ENCODE assay signal across 16 mouse cellular contexts in the genomic region with DNA sequence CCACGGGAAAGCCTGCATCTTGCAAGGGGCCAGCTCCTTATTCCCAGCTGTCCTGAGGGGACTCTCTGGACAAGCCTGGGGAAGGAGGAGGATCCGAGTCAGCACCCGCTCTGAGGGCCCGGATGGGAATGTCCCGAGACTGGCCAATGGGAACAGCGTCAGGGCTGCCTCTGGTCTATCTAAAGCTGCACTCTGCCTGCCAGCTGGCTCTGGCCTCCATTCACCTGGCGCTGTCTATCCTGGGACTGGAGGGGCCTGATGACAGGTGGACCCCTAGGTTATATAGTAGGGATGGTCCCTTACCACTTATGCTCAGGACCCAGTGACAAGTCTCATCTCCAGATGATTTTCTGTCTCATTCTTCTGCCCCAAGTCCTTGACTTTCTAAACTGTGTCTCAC. TPM values are rescaled to one million over a fixed set of nuclear protein-coding genes. Genes with fewer than 3 reads are reported as not detected.
DNase-seq lines count a peak whose midpoint lies in the region; ATAC-seq lines count a peak whose summit lies in the region.
"Had no signal": no experiment of that assay in that cellular context is flagged by ENCODE, and none has a peak within 500 bp of the region (broad histone marks: within the 10 kb centered on the region; RNA-seq: fewer than 3 reads in every experiment).

No protein-coding gene starts in this region.

- DNase-seq in embryonic facial prominence, embryonic 11.5 days (ENCODE audit: low spot score) = no peak
- DNase-seq in embryonic facial prominence, embryonic 10.5 days (ENCODE audit: low spot score) = no peak
- no peak for DNase-seq in hindbrain, embryonic 14.5 days (ENCODE audit: low spot score)
- no peak for DNase-seq in hindbrain, embryonic 11.5 days (ENCODE audit: low spot score)
- DNase-seq in neural tube, embryonic 11.5 days (ENCODE audit: low spot score) = peak; percentile 9
- DNase-seq in neural tube, embryonic 10.5 days (ENCODE audit: extremely low spot score, low spot score) = no peak
- DNase-seq in adrenal gland, postnatal 14 days = no peak

- H3K9ac ChIP-seq in embryonic facial prominence, embryonic 11.5 days (replicated peaks; ENCODE audit: low read length) = no peak overlapping the region
- H3K9ac ChIP-seq in hindbrain, embryonic 14.5 days = no peak overlapping the region
- no peak overlapping the region for H3K9ac ChIP-seq in hindbrain, embryonic 11.5 days (ENCODE audit: low read depth, low read length)
- H3K9ac ChIP-seq in neural tube, embryonic 11.5 days (ENCODE audit: low read length) = no peak overlapping the region
- no peak overlapping the region for H3K9ac ChIP-seq in limb, embryonic 15.5 days
- H3K9ac ChIP-seq: heart, embryonic 13.5 days; intestine, embryonic 15.5 days; liver, embryonic 13.5 days; lung, embryonic 14.5 days; stomach, embryonic 15.5 days had no signal

- H3K27me3 ChIP-seq in embryonic facial prominence, embryonic 11.5 days (ENCODE audit: control insufficient read depth, insufficient read depth, low read length) = no peaks in the 10 kb centered on the region
- H3K27me3 ChIP-seq in embryonic facial prominence, embryonic 10.5 days (replicated peaks; ENCODE audit: low read depth, poor library complexity, severe bottlenecking) = peaks cover 15% of the 10 kb centered on the region
- H3K27me3 ChIP-seq in hindbrain, embryonic 14.5 days (ENCODE audit: control insufficient read depth, insufficient read depth, low read length) = no peaks in the 10 kb centered on the region
- no peaks in the 10 kb centered on the region for H3K27me3 ChIP-seq in hindbrain, embryonic 11.5 days (ENCODE audit: control insufficient read depth, insufficient read depth, low read length)
- H3K27me3 ChIP-seq in neural tube, embryonic 11.5 days (ENCODE audit: control insufficient read depth, insufficient read depth, low read length) = 0 out of 2 replicates have a peak, but pooled peaks cover 2% of the 10 kb centered on the region
- no peaks in the 10 kb centered on the region for H3K27me3 ChIP-seq in limb, embryonic 15.5 days
- H3K27me3 ChIP-seq: intestine, embryonic 15.5 days; stomach, embryonic 15.5 days had no signal

- ATAC-seq in embryonic facial prominence, embryonic 11.5 days (replicated peaks; ENCODE audit: insufficient number of reproducible peaks, low FRiP score, low TSS enrichment, low read depth) = 0 out of 2 replicates have a peak, but pooled peaks have one; percentile 35
- 0 out of 2 replicates have a peak, but pooled peaks have one; percentile 10 for ATAC-seq in hindbrain, embryonic 14.5 days (ENCODE audit: low FRiP score)
- ATAC-seq in hindbrain, embryonic 11.5 days (ENCODE audit: low FRiP score) = no peak
- ATAC-seq in neural tube, embryonic 11.5 days (ENCODE audit: insufficient read depth, low FRiP score, low TSS enrichment) = no peak
- no peak for ATAC-seq in limb, embryonic 15.5 days (ENCODE audit: insufficient number of reproducible peaks, low FRiP score, low TSS enrichment, low read depth)

- no peaks in the 10 kb centered on the region for H3K36me3 ChIP-seq in embryonic facial prominence, embryonic 11.5 days (replicated peaks; ENCODE audit: control insufficient read depth, insufficient read depth, low read depth, low read length)
- H3K36me3 ChIP-seq in embryonic facial prominence, embryonic 10.5 days (replicated peaks) = no peaks in the 10 kb centered on the region
- no peaks in the 10 kb centered on the region for H3K36me3 ChIP-seq in hindbrain, embryonic 14.5 days (replicated peaks; ENCODE audit: control insufficient read depth, insufficient read depth)
- no peaks in the 10 kb centered on the region for H3K36me3 ChIP-seq in hindbrain, embryonic 11.5 days (ENCODE audit: control insufficient read depth, insufficient read depth, low read length)
- H3K36me3 ChIP-seq in neural tube, embryonic 11.5 days (ENCODE audit: control insufficient read depth, insufficient read depth, low read length) = no peaks in the 10 kb centered on the region
- no peaks in the 10 kb centered on the region for H3K36me3 ChIP-seq in limb, embryonic 15.5 days
- H3K36me3 ChIP-seq: heart, embryonic 13.5 days; intestine, embryonic 15.5 days; liver, embryonic 13.5 days; stomach, embryonic 15.5 days had no signal

- WGBS in embryonic facial prominence, embryonic 11.5 days = 70% methylated on average over 7 of the region's 7 CpGs
- 55% methylated on average over 7 of the region's 7 CpGs for WGBS in embryonic facial prominence, embryonic 10.5 days
- WGBS in hindbrain, embryonic 14.5 days = 72% methylated on average over 7 of the region's 7 CpGs
- WGBS in hindbrain, embryonic 11.5 days = 76% methylated on average over 7 of the region's 7 CpGs
- 72% methylated on average over 7 of the region's 7 CpGs for WGBS in neural tube, embryonic 11.5 days
- WGBS in limb, embryonic 15.5 days = 60% methylated on average over 7 of the region's 7 CpGs

- no peak overlapping the region for H3K27ac ChIP-seq in embryonic facial prominence, embryonic 11.5 days (replicated peaks; ENCODE audit: low read depth, low read length)
- no peak overlapping the region for H3K27ac ChIP-seq in embryonic facial prominence, embryonic 10.5 days (replicated peaks)
- H3K27ac ChIP-seq in hindbrain, embryonic 14.5 days = no peak overlapping the region
- no peak overlapping the region for H3K27ac ChIP-seq in hindbrain, embryonic 11.5 days (ENCODE audit: low read depth, low read length)
- H3K27ac ChIP-seq in neural tube, embryonic 11.5 days (ENCODE audit: low read depth, low read length) = no peak overlapping the region
- peak overlapping the region; percentile 82 for H3K27ac ChIP-seq in limb, embryonic 15.5 days
- H3K27ac ChIP-seq: gastrocnemius, adult 2 months; heart, embryonic 13.5 days; intestine, embryonic 15.5 days; left cerebral cortex, adult 2 months; liver, embryonic 13.5 days; stomach, embryonic 15.5 days had no signal

- no peak overlapping the region for H3K4me2 ChIP-seq in embryonic facial prominence, embryonic 11.5 days (ENCODE audit: low read depth, low read length)
- H3K4me2 ChIP-seq in hindbrain, embryonic 14.5 days (replicated peaks) = no peak overlapping the region
- no peak overlapping the region for H3K4me2 ChIP-seq in hindbrain, embryonic 11.5 days (replicated peaks; ENCODE audit: low read depth, low read length)
- H3K4me2 ChIP-seq in neural tube, embryonic 11.5 days (ENCODE audit: low read depth) = no peak overlapping the region
- H3K4me2 ChIP-seq in limb, embryonic 15.5 days = no peak overlapping the region
- H3K4me2 ChIP-seq: heart, embryonic 13.5 days; intestine, embryonic 15.5 days; liver, embryonic 13.5 days; lung, embryonic 14.5 days; stomach, embryonic 15.5 days had no signal

- no peaks in the 10 kb centered on the region for H3K4me1 ChIP-seq in embryonic facial prominence, embryonic 11.5 days (ENCODE audit: control insufficient read depth, insufficient read depth, low read length)
- H3K4me1 ChIP-seq in embryonic facial prominence, embryonic 10.5 days = no peaks in the 10 kb centered on the region
- H3K4me1 ChIP-seq in hindbrain, embryonic 14.5 days (replicated peaks; ENCODE audit: control insufficient read depth, insufficient read depth, low read length) = no peaks in the 10 kb centered on the region
- H3K4me1 ChIP-seq in hindbrain, embryonic 11.5 days (replicated peaks; ENCODE audit: control insufficient read depth, insufficient read depth, low read length) = no peaks in the 10 kb centered on the region
- H3K4me1 ChIP-seq in neural tube, embryonic 11.5 days (ENCODE audit: control insufficient read depth, insufficient read depth, low read length) = no peaks in the 10 kb centered on the region
- H3K4me1 ChIP-seq in limb, embryonic 15.5 days = peaks cover 15% of the 10 kb centered on the region
- H3K4me1 ChIP-seq: heart, embryonic 13.5 days; intestine, embryonic 15.5 days; stomach, embryonic 15.5 days had no signal

- no peak overlapping the region for H3K4me3 ChIP-seq in embryonic facial prominence, embryonic 11.5 days (ENCODE audit: low read depth, low read length)
- no peak overlapping the region for H3K4me3 ChIP-seq in embryonic facial prominence, embryonic 10.5 days
- no peak overlapping the region for H3K4me3 ChIP-seq in hindbrain, embryonic 14.5 days (replicated peaks; ENCODE audit: low read length)
- H3K4me3 ChIP-seq in hindbrain, embryonic 11.5 days (ENCODE audit: low read depth, low read length) = no peak overlapping the region
- no peak overlapping the region for H3K4me3 ChIP-seq in neural tube, embryonic 11.5 days (ENCODE audit: low read depth, low read length)
- no peak overlapping the region for H3K4me3 ChIP-seq in limb, embryonic 15.5 days
- H3K4me3 ChIP-seq: gastrocnemius, adult 2 months; heart, embryonic 13.5 days; intestine, embryonic 15.5 days; left cerebral cortex, adult 2 months; liver, embryonic 13.5 days; stomach, embryonic 15.5 days had no signal

- H3K9me3 ChIP-seq in embryonic facial prominence, embryonic 11.5 days (replicated peaks; ENCODE audit: control insufficient read depth, low read length) = no peaks in the 10 kb centered on the region
- no peaks in the 10 kb centered on the region for H3K9me3 ChIP-seq in embryonic facial prominence, embryonic 10.5 days
- no peaks in the 10 kb centered on the region for H3K9me3 ChIP-seq in hindbrain, embryonic 14.5 days (ENCODE audit: control insufficient read depth, low read length)
- no peaks in the 10 kb centered on the region for H3K9me3 ChIP-seq in hindbrain, embryonic 11.5 days (ENCODE audit: control insufficient read depth, low read length)
- H3K9me3 ChIP-seq in neural tube, embryonic 11.5 days (ENCODE audit: control insufficient read depth, low read length) = no peaks in the 10 kb centered on the region
- no peaks in the 10 kb centered on the region for H3K9me3 ChIP-seq in limb, embryonic 15.5 days
- H3K9me3 ChIP-seq: G1E; heart, embryonic 13.5 days; intestine, embryonic 15.5 days; liver, embryonic 13.5 days; stomach, embryonic 15.5 days had no signal

RNA-seq across cellular contexts. Expression of a gene that starts 11.6 kb away (rescaled TPM):
- polyA plus RNA-seq in embryonic facial prominence, embryonic 11.5 days (2014; fragmentation: Nextera tagmentation; extraction: Ambion mirVana) = 0.61 TPM in 1 of 2 replicates, not detected in the other
- polyA plus RNA-seq in embryonic facial prominence, embryonic 10.5 days (2016; fragmentation: Nextera tagmentation; extraction: Ambion mirVana) = 0.40 and 0.55 TPM in 2 replicates
- 0.55 and 1.2 TPM in 2 replicates for polyA plus RNA-seq in hindbrain, embryonic 14.5 days (2014; fragmentation: Nextera tagmentation; extraction: Ambion mirVana)
- 0.14 and 0.56 TPM in 2 replicates for polyA plus RNA-seq in hindbrain, embryonic 11.5 days (2014; fragmentation: Nextera tagmentation; extraction: Ambion mirVana)
- 0.45 and 0.49 TPM in 2 replicates for polyA plus RNA-seq in neural tube, embryonic 11.5 days (2014; fragmentation: Nextera tagmentation; extraction: Ambion mirVana)
- 3.9 and 4.1 TPM in 2 replicates for polyA plus RNA-seq in limb, embryonic 15.5 days (2015; fragmentation: Nextera tagmentation; extraction: Ambion mirVana)
- total RNA-seq in adrenal gland, postnatal 14 days (2021) = 16.9 and 19.6 TPM in 2 replicates

RNA-seq across cellular contexts. Expression of a gene that starts 29.1 kb away (rescaled TPM):
- 38.1 and 38.8 TPM in 2 replicates for polyA plus RNA-seq in embryonic facial prominence, embryonic 11.5 days (2014; fragmentation: Nextera tagmentation; extraction: Ambion mirVana)
- polyA plus RNA-seq in embryonic facial prominence, embryonic 10.5 days (2016; fragmentation: Nextera tagmentation; extraction: Ambion mirVana) = 66.2 and 70.1 TPM in 2 replicates
- polyA plus RNA-seq in hindbrain, embryonic 14.5 days (2014; fragmentation: Nextera tagmentation; extraction: Ambion mirVana) = 42.0 and 44.1 TPM in 2 replicates
- 37.4 and 43.7 TPM in 2 replicates for polyA plus RNA-seq in hindbrain, embryonic 11.5 days (2014; fragmentation: Nextera tagmentation; extraction: Ambion mirVana)
- 49.1 and 52.5 TPM in 2 replicates for polyA plus RNA-seq in neural tube, embryonic 11.5 days (2014; fragmentation: Nextera tagmentation; extraction: Ambion mirVana)
- 38.7 and 41.8 TPM in 2 replicates for polyA plus RNA-seq in limb, embryonic 15.5 days (2015; fragmentation: Nextera tagmentation; extraction: Ambion mirVana)
- 31.8 and 35.3 TPM in 2 replicates for total RNA-seq in adrenal gland, postnatal 14 days (2021)

Comparison
In these comparisons a context has a peak if more than half of its experiments do, and no peak if none do; other contexts are left out.
1. ATAC-seq: peak in embryonic facial prominence, embryonic 11.5 days (single experiment) and hindbrain, embryonic 14.5 days (single experiment); none in hindbrain, embryonic 11.5 days (single experiment), neural tube, embryonic 11.5 days (single experiment) and limb, embryonic 15.5 days (single experiment).